Mouse (Mus musculus) gonadal fat pad, adult 2 months (tissue): ENCODE results near the gene Senp8. TPM values are rescaled to one million over a fixed set of nuclear protein-coding genes. Genes with fewer than 3 reads are reported as not detected.

Experiments used
- DNase-seq: peaks from one replicate; pipeline ENCODE4 v3.0.0-alpha.2; 2012; ENCODE audit warnings: low read depth
- polyA plus RNA-seq: library from polyadenylated mRNA; depleted of rRNA; stranded (reverse); fragments of >200 nt; gene quantifications from 2 replicates; pipeline ENCODE4 v1.2.3, GENCODE M21; 2012; rRNA removed

Gene Senp8
- polyA plus RNA-seq, 1 experiment: 8.5 TPM

GRCm38 (mm10) chr9:59716275-59716898 lies 34.1 kb downstream of the Senp8 start:
- DNase-seq: no peak

GRCm38 (mm10) chr9:59709225-59709624 lies 41.3 kb downstream of the Senp8 start:
- no peak for DNase-seq

- no peak for DNase-seq
Observed at GRCm38 (mm10) chr9:59706850-59707825, 43.4 kb downstream of the Senp8 start.

GRCm38 (mm10) chr9:59703099-59703498 lies 47.4 kb downstream of the Senp8 start:
- no peak for DNase-seq

GRCm38 (mm10) chr9:59701094-59701493 lies 49.4 kb downstream of the Senp8 start:
- DNase-seq: no peak

- DNase-seq: no peak
Observed at GRCm38 (mm10) chr9:59696381-59696780, 54.1 kb downstream of the Senp8 start.

GRCm38 (mm10) chr9:59695451-59695813 lies 55.1 kb downstream of the Senp8 start:
- no peak for DNase-seq

GRCm38 (mm10) chr9:59694571-59695450 lies 55.7 kb downstream of the Senp8 start:
- no peak for DNase-seq

- no peak for DNase-seq
Observed at GRCm38 (mm10) chr9:59692145-59692544, 58.4 kb downstream of the Senp8 start.

GRCm38 (mm10) chr9:59691635-59692094 lies 58.8 kb downstream of the Senp8 start:
- DNase-seq: no peak

- DNase-seq: no peak
Observed at GRCm38 (mm10) chr9:59687416-59688046, 63.0 kb downstream of the Senp8 start.

Other genes with a start within 250 kb of the Senp8 start
- 106 and 116 TPM in 2 replicates for gene Hexa, start 211.2 kb downstream of the Senp8 start, polyA plus RNA-seq
- gene Tmem202, start 210.9 kb downstream of the Senp8 start, polyA plus RNA-seq: 0.82 and 0.94 TPM in 2 replicates
- gene Celf6, start 172.8 kb downstream of the Senp8 start, polyA plus RNA-seq: 0.07 and 0.11 TPM in 2 replicates
- gene Parp6, start 133.4 kb downstream of the Senp8 start, polyA plus RNA-seq: 19.3 and 25.7 TPM in 2 replicates
- 598 and 674 TPM in 2 replicates for gene Pkm, start 94.3 kb downstream of the Senp8 start, polyA plus RNA-seq
- 27.0 and 34.1 TPM in 2 replicates for gene Gramd2, start 70.6 kb downstream of the Senp8 start, polyA plus RNA-seq
- gene Myo9a, start 186 bp upstream of the Senp8 start, polyA plus RNA-seq: 6.1 TPM in 2 replicates
- gene Nr2e3, start 209.9 kb upstream of the Senp8 start, polyA plus RNA-seq: not detected in 2 replicates